Mouse (Mus musculus) lung, embryonic 14.5 days (tissue): ENCODE data around the gene Dupd1. TPM values are rescaled to one million over a fixed set of nuclear protein-coding genes. Genes with fewer than 3 reads are reported as not detected.

Source experiments
- ATAC-seq: fragments of 200-750 bp; cut with Nextera tagmentation; 2 replicates; pipeline ENCODE4 v1.8.0; 2017; ENCODE audit warnings: mild to moderate bottlenecking, moderate TSS enrichment, moderate library complexity; ENCODE audit not compliant: insufficient read depth
- DNase-seq: peaks from one replicate; pipeline ENCODE4 v3.0.0-alpha.2; 2015
- H3K27ac ChIP-seq: fragments of 300-500 bp; sonication (generic); 2 replicates; pipeline ENCODE4 v1.5.1; 2014; ENCODE audit warnings: low read depth, mild to moderate bottlenecking, moderate library complexity
- H3K27me3 ChIP-seq: fragments of 300-500 bp; sonication (generic); 2 replicates; pipeline ENCODE4 v1.6.1; 2014; ENCODE audit warnings: low read length, control low read depth; ENCODE audit not compliant: insufficient read depth
- H3K36me3 ChIP-seq: fragments of 300-500 bp; sonication (generic); 2 replicates; pipeline ENCODE4 v1.6.1; 2014; ENCODE audit warnings: control low read depth; ENCODE audit not compliant: insufficient read depth
- H3K4me1 ChIP-seq: fragments of 300-500 bp; sonication (generic); 2 replicates; pipeline ENCODE4 v1.6.1; 2014; ENCODE audit warnings: antibody characterized with exemption, control low read depth; ENCODE audit not compliant: insufficient read depth
- H3K4me2 ChIP-seq: fragments of 300-500 bp; sonication (generic); 2 replicates; pipeline ENCODE4 v1.6.1; 2014; ENCODE audit warnings: mild to moderate bottlenecking
- H3K4me3 ChIP-seq: fragments of 300-500 bp; sonication (generic); 2 replicates; pipeline ENCODE4 v1.5.1; 2014; ENCODE audit warnings: low read depth, low read length
- H3K9ac ChIP-seq: fragments of 300-500 bp; sonication (generic); 2 replicates; pipeline ENCODE4 v1.6.1; 2014
- H3K9me3 ChIP-seq: fragments of 300-500 bp; sonication (generic); 2 replicates; pipeline ENCODE4 v1.6.1; 2016; ENCODE audit warnings: low read depth, low read length, control low read depth
- CTCF ChIP-seq: IDR thresholded peaks from 2 replicates; pipeline ENCODE4 v1.5.1; 2016; ENCODE audit warnings: antibody characterized with exemption, low read depth
- WGBS: fragments of 180-500 bp; shearing (Covaris S2); extraction: QIAGEN DNeasy Blood & Tissue Kit; methylation state at CpG from one replicate; pipeline ENCODE4 v1.1.7; 2014; 5-methylcytosine and 5-hydroxymethylcytosine counted together
- polyA plus RNA-seq: library from polyadenylated mRNA; unstranded; fragments of >200 nt; fragmentation: Nextera tagmentation; extraction: Ambion mirVana; gene quantifications from 2 replicates; pipeline ENCODE4 v1.2.1, GENCODE M21; 2014

Gene Dupd1
- not detected in 2 replicates for polyA plus RNA-seq

DNA sequence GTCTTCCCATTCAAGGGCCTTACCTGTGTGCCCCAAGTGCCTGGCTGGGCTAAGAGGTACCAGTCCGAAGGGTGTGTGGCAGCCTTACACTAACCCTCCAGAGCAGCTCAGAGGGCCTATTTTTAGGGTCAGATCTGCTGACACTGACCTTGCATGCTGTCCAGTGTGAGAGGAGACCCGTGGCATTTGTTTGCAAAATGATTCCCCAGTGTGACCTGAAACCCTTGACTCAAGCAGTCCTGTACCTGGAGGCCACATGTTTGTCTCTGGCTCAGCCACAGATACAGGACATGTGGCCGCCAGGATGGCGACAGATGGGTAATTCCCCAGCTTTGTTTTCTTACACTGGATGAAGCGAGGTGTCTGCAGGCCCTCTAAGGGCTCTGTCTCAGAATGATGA lies at the start of gene Dupd1:
TSS of gene Dupd1 (minus strand) at position 91 of the 400 bp plus-strand sequence.
- 63% methylated on average over 5 of the region's 5 CpGs for WGBS
- Histone ChIP-seq H3K27me3 (no peaks in the 10 kb centered on the region), H3K36me3 (no peaks in the 10 kb centered on the region), H3K4me3 (no peak within 1 kb of the TSS), H3K27ac (no peak within 1 kb of the TSS), H3K9me3 (no peaks in the 10 kb centered on the region), H3K4me2 (no peak within 1 kb of the TSS), H3K9ac (no peak within 1 kb of the TSS), H3K4me1 (peaks cover 4% of the 10 kb centered on the region; the same call in 1 of the 2 replicates)
- TF ChIP-seq CTCF, result no peak
- DNase-seq (no peak), ATAC-seq (no peak)

DNA sequence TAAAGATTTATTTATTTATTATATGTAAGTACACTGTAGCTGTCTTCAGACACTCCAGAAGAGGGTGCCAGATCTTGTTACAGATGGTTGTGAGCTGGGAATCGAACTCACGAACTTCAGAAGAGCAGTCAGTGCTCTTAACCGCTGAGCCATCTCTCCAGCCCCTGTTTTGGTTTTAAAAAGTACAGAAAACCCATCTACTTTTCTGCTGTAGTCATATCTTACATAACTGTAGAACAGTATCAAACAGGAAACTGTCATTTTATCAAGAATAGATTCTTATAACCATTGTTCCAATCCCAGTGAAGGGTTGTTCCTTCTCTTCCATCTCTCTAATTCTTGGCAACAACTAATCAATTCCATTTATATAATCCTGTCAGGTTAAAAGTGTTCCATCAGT lies 49.4 kb upstream of the Dupd1 start:
- no peak overlapping the region for H3K27ac ChIP-seq
- no peak for TF ChIP-seq CTCF
- no peaks in the 10 kb centered on the region for H3K9me3 ChIP-seq
- DNase-seq (no peak), ATAC-seq (no peak)
- H3K4me2 ChIP-seq, result no peak overlapping the region
- no peaks in the 10 kb centered on the region; the same call in 1 of the 2 replicates for H3K4me1 ChIP-seq
- H3K4me3 ChIP-seq, result no peak overlapping the region
- H3K27me3 ChIP-seq, result no peaks in the 10 kb centered on the region
- WGBS, result 87% methylated on average over 3 of the region's 3 CpGs
- H3K9ac ChIP-seq, result no peak overlapping the region
- no peaks in the 10 kb centered on the region for H3K36me3 ChIP-seq

DNA sequence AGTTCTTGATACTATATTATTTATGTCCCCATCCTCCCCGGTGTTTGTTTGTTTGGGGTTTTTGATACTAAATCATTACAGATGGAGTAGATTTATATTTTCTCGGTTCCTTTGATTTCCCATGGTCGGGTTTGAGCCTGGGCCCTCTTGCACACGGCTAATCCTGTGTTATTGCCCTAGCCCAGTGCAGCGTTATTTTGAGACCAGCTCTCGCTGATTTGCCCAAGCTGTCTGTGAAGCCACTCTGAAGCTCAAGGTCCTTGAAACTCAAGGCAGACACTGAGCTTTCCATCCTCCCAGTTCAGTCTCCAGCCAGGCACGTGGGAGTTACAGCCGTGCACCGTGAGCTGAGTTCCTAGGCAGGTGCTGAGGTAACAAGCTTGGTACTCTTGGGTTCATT lies 47.2 kb upstream of the Dupd1 start:
- Histone ChIP-seq H3K9ac (no peak overlapping the region), H3K4me3 (no peak overlapping the region)

DNA sequence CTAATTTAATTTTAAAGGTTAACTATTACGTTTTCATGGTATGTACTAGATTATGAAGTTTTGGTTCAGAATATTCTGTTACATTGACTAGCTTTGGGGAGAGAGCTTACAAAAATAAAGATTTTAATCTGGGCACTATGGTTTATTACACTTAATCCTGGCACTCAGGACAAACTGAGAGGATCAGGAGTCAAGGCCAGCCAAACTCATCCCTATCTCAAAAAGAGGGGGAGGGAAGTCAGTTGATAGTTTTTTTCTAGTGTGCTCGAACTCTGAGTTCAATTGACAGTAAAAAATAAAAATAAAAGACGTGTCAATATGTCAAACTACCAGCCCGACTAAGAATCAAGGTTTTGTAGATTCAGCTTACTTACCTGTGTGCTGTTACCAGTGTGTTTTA lies 39.0 kb upstream of the Dupd1 start:
- Histone ChIP-seq H3K27me3 (no peaks in the 10 kb centered on the region), H3K4me1 (peaks cover 6% of the 10 kb centered on the region; the same call in 1 of the 2 replicates), H3K27ac (no peak overlapping the region), H3K36me3 (no peaks in the 10 kb centered on the region), H3K4me3 (no peak overlapping the region), H3K9me3 (no peaks in the 10 kb centered on the region), H3K4me2 (no peak overlapping the region), H3K9ac (no peak overlapping the region)
- DNase-seq, result no peak
- TF ChIP-seq CTCF, result no peak
- WGBS, result 73% methylated on average over 4 of the region's 4 CpGs
- no peak for ATAC-seq

More for the DNA sequence above, 47.2 kb upstream of the Dupd1 start:
- no peak for TF ChIP-seq CTCF
- Histone ChIP-seq H3K9me3 (no peaks in the 10 kb centered on the region), H3K36me3 (no peaks in the 10 kb centered on the region), H3K27ac (no peak overlapping the region), H3K4me2 (no peak overlapping the region), H3K27me3 (no peaks in the 10 kb centered on the region), H3K4me1 (no peaks in the 10 kb centered on the region)
- ATAC-seq (no peak), DNase-seq (no peak)
- 83% methylated on average over 9 of the region's 9 CpGs for WGBS

DNA sequence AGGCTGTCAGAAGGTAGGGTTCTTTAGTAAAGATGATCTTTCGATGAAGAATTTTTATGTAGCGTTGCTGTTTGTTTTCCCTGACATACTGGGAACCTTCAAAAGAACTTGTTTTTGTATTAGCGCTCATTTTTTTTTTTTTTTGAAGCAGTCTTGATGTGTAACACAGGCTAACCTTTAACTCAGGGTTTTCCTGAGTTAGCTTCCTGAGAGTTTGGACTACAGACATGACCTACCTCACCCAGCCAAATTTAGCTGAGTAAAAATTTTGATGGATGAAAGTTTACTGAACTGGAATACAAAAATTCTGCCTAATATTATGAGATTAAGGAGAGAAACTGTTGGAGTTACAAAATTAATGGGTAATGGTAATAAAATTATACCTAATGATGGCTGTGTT lies 38.0 kb upstream of the Dupd1 start:
- TF ChIP-seq CTCF, result no peak
- no peaks in the 10 kb centered on the region for H3K36me3 ChIP-seq
- H3K9me3 ChIP-seq, result no peaks in the 10 kb centered on the region
- H3K4me1 ChIP-seq, result peaks cover 6% of the 10 kb centered on the region; the same call in 1 of the 2 replicates
- no peak overlapping the region for H3K4me3 ChIP-seq
- H3K4me2 ChIP-seq, result no peak overlapping the region
- no peaks in the 10 kb centered on the region for H3K27me3 ChIP-seq
- 84% methylated on average over 3 of the region's 3 CpGs for WGBS
- no peak overlapping the region for H3K27ac ChIP-seq
- no peak for DNase-seq
- ATAC-seq, result no peak
- no peak overlapping the region for H3K9ac ChIP-seq

DNA sequence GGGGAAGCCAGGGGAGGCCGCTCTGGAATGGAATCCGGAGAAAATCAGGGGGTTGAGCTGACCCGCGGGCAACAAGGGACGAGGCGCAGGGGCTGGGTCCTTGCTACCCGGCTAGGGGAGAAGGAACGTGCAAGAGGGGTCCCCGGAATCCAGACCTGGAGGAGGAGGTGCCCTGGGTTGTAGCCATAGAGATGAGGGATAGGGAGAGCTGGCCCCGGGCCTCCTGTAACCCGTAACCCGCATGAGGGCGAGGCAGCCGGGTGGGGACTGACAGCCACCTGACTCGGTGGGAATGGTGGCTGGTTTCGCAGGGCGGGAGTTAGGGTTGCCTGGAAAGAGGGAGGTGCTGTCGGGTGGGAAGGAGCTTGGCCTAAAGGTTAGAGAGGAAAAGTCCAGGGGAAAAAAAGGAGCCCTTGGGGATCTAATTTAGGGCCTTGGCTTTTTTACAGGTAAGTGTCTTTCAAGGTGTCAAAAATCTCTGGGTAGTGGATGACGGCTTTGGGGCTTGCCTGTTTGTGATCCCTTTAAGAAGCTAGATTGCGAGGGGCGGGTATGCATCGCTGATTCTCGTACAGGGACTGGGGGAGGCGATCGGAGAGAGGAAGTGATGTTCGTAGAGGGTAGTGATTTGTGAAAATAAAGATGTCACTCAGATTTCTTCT lies 36.6 kb upstream of the Dupd1 start, which contains the start of gene Dusp13:
TSS of gene Dusp13 (minus strand) at position 301 of the 662 bp plus-strand sequence.
- Histone ChIP-seq H3K4me3 (peak within 1 kb of the TSS; percentile 98), H3K27ac (peak within 1 kb of the TSS; percentile 84), H3K36me3 (no peaks in the 10 kb centered on the region), H3K9ac (peak within 1 kb of the TSS; percentile 88), H3K4me2 (peak within 1 kb of the TSS; percentile 73), H3K4me1 (peaks cover 6% of the 10 kb centered on the region; the same call in 1 of the 2 replicates), H3K9me3 (no peaks in the 10 kb centered on the region), H3K27me3 (no peaks in the 10 kb centered on the region)
- ATAC-seq (peak; percentile 73), DNase-seq (peak; percentile 61)
- under 1% methylated on average over 26 of the region's 26 CpGs for WGBS
- TF ChIP-seq CTCF, result no peak

DNA sequence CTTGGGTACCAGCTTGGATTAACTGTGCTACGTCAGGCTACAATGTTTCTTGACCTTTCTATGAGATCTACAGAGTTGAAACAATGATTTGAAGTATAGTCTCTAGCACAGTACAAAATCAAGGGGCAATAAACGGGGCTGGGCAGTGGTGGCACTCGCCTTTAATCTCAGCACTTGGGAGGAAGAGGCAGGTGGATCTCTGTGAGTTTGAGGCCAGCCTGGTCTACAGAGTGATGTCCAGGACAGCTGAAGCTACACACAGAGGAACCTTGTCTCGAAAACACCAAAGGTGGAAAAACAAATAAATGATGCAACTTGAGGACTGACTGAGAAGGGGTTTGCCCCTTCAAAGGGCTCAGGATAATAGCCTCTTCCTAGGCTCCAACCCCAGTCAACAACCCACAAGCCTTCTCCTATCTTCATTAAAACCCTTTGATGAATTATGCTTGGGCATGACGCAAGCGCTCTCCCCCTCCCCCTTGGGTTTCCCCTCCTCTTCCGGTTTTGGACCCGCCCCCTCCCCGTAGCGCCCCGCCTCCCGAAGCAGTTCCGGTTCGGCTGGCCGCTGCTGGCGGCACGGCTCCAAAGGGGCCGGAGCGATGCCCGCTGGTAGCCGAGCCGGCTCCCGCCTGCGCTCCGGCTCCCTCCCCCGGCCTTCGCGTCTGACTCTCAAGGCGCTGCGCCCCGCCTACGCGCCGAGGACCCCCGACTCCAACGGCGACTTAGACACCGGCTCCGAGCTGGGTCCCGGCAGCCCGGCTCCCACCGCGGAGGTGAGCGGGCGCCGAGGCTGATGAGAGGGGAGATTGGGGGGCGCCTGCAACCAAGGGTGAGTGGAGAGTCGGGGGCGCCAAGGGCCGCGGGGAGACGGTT lies 35.9 kb upstream of the Dupd1 start, which contains the start of gene Samd8:
TSS of gene Samd8 (plus strand) at position 524 of the 873 bp plus-strand sequence.
- Histone ChIP-seq H3K9ac (peak within 1 kb of the TSS; percentile 88), H3K27me3 (no peaks in the 10 kb centered on the region), H3K36me3 (no peaks in the 10 kb centered on the region), H3K4me1 (peaks cover 6% of the 10 kb centered on the region; the same call in 1 of the 2 replicates), H3K27ac (peak within 1 kb of the TSS; percentile 84), H3K9me3 (no peaks in the 10 kb centered on the region), H3K4me3 (peak within 1 kb of the TSS; percentile 98), H3K4me2 (peak within 1 kb of the TSS; percentile 73)
- 6% methylated on average over 52 of the region's 52 CpGs for WGBS
- DNase-seq (peak; percentile 91), ATAC-seq (peak; percentile 86)
- TF ChIP-seq CTCF, result no peak
